Mouse (Mus musculus): Measurements from ENCODE around the gene Alk. TPM values are rescaled to one million over a fixed set of nuclear protein-coding genes. Genes with fewer than 3 reads are reported as not detected.
"Not testable (repeated sequence)": the region's sequence is repeated elsewhere in the genome, so short reads cannot be mapped to it uniquely, and the experiment has no call there.

Gene Alk
- polyA plus RNA-seq, 1 experiment, result not detected

GRCm38 (mm10) chr17:72510746-72511145 is 93.7 kb downstream of the Alk start:
- H3ac ChIP-seq (ENCODE audit: control insufficient read depth, insufficient read length, low read depth), result no peak overlapping the region
- no peaks in the 10 kb centered on the region for H3K79me2 ChIP-seq (ENCODE audit: control insufficient read depth, insufficient read depth)
- H3K36me3 ChIP-seq (ENCODE audit: control insufficient read depth, insufficient read depth), result no peaks in the 10 kb centered on the region
- no peaks in the 10 kb centered on the region for H3K27me3 ChIP-seq (ENCODE audit: control insufficient read depth, insufficient read depth, insufficient read length)
- H3K79me3 ChIP-seq (ENCODE audit: low read depth), result no peaks in the 10 kb centered on the region
- TF ChIP-seq MYOD1 (IDR thresholded peaks at IDR 0.05; ENCODE audit: control insufficient read depth, insufficient read length, low read depth) (no peak), MAX (IDR thresholded peaks at IDR 0.05) (no peak), MYOG (IDR thresholded peaks at IDR 0.05; ENCODE audit: control insufficient read depth, extremely low read depth, insufficient read length) (no peak), CEBPB (IDR thresholded peaks at IDR 0.05; ENCODE audit: low read depth) (no peak), USF1 (IDR thresholded peaks at IDR 0.05; ENCODE audit: low read depth) (no peak), FOSL1 (IDR thresholded peaks at IDR 0.05; ENCODE audit: insufficient read depth, low read length, poor library complexity, severe bottlenecking) (no peak), CTCF (IDR thresholded peaks at IDR 0.05; ENCODE audit: control insufficient read depth, insufficient read depth, insufficient read length) (no peak)
- H3K4me3 ChIP-seq (ENCODE audit: insufficient read depth, poor library complexity, severe bottlenecking), result no peak overlapping the region

- Histone ChIP-seq H3K27me3 (ENCODE audit: control insufficient read depth, insufficient read depth, insufficient read length) (no peaks in the 10 kb centered on the region), H3K79me2 (ENCODE audit: control insufficient read depth, insufficient read depth) (no peaks in the 10 kb centered on the region), H3ac (ENCODE audit: control insufficient read depth, insufficient read length, low read depth) (no peak overlapping the region), H3K4me3 (ENCODE audit: insufficient read depth, poor library complexity, severe bottlenecking) (no peak overlapping the region), H3K79me3 (ENCODE audit: low read depth) (no peaks in the 10 kb centered on the region), H3K36me3 (ENCODE audit: control insufficient read depth, insufficient read depth) (no peaks in the 10 kb centered on the region)
- no peak for TF ChIP-seq FOSL1 (IDR thresholded peaks at IDR 0.05; ENCODE audit: insufficient read depth, low read length, poor library complexity, severe bottlenecking)
Observed at GRCm38 (mm10) chr17:72508678-72509394, 95.6 kb downstream of the Alk start.

DNA sequence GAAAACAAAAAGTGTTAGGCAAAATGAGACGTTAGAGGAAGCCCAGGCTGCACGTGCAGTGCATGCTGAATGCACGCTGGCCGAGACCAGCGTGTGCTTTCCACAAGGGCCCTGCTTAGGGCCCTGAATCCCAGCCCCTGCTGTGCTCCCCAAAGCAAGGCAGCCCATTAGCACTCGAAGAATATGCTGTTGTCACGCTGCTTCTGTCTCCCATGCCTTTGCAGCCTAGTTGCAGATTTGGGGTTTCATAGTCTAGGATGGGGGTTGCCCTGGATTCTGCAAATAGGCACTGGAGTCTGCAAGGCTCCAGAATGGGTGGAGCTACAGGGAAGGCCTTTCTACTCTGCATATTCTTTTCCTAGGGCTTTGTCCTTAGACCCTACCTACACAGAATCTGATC is 99.2 kb downstream of the Alk start:
- Histone ChIP-seq H3K36me3 (ENCODE audit: control insufficient read depth, insufficient read depth) (no peaks in the 10 kb centered on the region), H3K79me3 (ENCODE audit: low read depth) (no peaks in the 10 kb centered on the region), H3K4me3 (ENCODE audit: insufficient read depth, poor library complexity, severe bottlenecking) (no peak overlapping the region), H3ac (ENCODE audit: control insufficient read depth, insufficient read length, low read depth) (no peak overlapping the region), H3K79me2 (ENCODE audit: control insufficient read depth, insufficient read depth) (no peaks in the 10 kb centered on the region), H3K27me3 (ENCODE audit: control insufficient read depth, insufficient read depth, insufficient read length) (no peaks in the 10 kb centered on the region)
- no peak for TF ChIP-seq MAX (IDR thresholded peaks at IDR 0.05)
- no peak for TF ChIP-seq FOSL1 (IDR thresholded peaks at IDR 0.05; ENCODE audit: insufficient read depth, low read length, poor library complexity, severe bottlenecking)
- TF ChIP-seq MYOG (IDR thresholded peaks at IDR 0.05; ENCODE audit: control insufficient read depth, extremely low read depth, insufficient read length), result no peak
- no peak for TF ChIP-seq USF1 (IDR thresholded peaks at IDR 0.05; ENCODE audit: low read depth)
- no peak for TF ChIP-seq CEBPB (IDR thresholded peaks at IDR 0.05; ENCODE audit: low read depth)
- no peak for TF ChIP-seq CTCF (IDR thresholded peaks at IDR 0.05; ENCODE audit: control insufficient read depth, insufficient read depth, insufficient read length)
- TF ChIP-seq MYOD1 (IDR thresholded peaks at IDR 0.05; ENCODE audit: control insufficient read depth, insufficient read length, low read depth), result no peak

DNA sequence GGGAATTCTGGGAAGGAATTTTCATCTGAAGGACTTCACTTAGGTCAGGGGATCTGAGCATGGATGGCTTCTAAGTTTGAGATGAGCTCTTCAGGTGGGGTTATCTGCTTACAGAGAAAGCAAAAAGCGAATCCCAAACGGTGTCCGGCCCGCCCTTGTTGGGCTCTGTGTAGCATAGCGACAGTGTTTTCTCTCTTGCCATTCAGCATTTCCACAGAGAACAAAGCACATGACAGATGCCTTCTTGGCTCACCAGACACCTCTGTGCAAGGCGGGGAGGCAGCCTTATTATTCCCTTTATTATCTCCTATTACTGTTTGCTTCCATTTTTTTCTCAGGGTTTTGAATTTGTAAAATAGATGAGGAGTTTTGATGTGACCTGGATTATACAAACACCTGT is 99.8 kb downstream of the Alk start:
- Histone ChIP-seq H3K79me3 (ENCODE audit: low read depth) (no peaks in the 10 kb centered on the region), H3K27me3 (ENCODE audit: control insufficient read depth, insufficient read depth, insufficient read length) (no peaks in the 10 kb centered on the region), H3K79me2 (ENCODE audit: control insufficient read depth, insufficient read depth) (no peaks in the 10 kb centered on the region), H3K4me3 (ENCODE audit: insufficient read depth, poor library complexity, severe bottlenecking) (no peak overlapping the region), H3ac (ENCODE audit: control insufficient read depth, insufficient read length, low read depth) (no peak overlapping the region), H3K36me3 (ENCODE audit: control insufficient read depth, insufficient read depth) (no peaks in the 10 kb centered on the region)
- TF ChIP-seq FOSL1 (IDR thresholded peaks at IDR 0.05; ENCODE audit: insufficient read depth, low read length, poor library complexity, severe bottlenecking) (no peak), MYOD1 (IDR thresholded peaks at IDR 0.05; ENCODE audit: control insufficient read depth, insufficient read length, low read depth) (no peak), CEBPB (IDR thresholded peaks at IDR 0.05; ENCODE audit: low read depth) (no peak), CTCF (IDR thresholded peaks at IDR 0.05; ENCODE audit: control insufficient read depth, insufficient read depth, insufficient read length) (no peak), MYOG (IDR thresholded peaks at IDR 0.05; ENCODE audit: control insufficient read depth, extremely low read depth, insufficient read length) (no peak), MAX (IDR thresholded peaks at IDR 0.05) (no peak), USF1 (IDR thresholded peaks at IDR 0.05; ENCODE audit: low read depth) (no peak)

DNA sequence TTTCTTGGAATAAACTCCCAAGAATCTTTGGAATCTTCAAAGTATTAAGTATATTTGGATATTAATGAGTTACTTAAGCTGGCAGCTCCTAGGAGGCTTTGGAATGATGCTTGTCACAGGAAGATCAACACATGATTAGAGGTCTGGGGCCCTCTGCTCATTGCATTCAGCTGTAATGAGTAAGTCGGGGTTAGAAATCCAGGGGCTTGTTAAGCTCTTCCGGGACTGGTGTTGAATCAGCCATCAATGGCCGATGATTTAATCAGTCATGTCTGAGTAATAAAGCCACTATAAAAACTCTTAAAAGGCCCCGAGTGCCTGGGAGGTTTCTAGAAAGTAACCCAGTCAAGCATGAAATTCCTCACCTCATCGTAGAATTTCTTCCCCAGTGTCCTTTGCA is 109.0 kb downstream of the Alk start:
- H3K27me3 ChIP-seq (ENCODE audit: control insufficient read depth, insufficient read depth, insufficient read length), result no peaks in the 10 kb centered on the region

GRCm38 (mm10) chr17:72485623-72486022 is 118.8 kb downstream of the Alk start:
- Histone ChIP-seq H3K4me3 (ENCODE audit: insufficient read depth, poor library complexity, severe bottlenecking) (no peak overlapping the region), H3K79me3 (ENCODE audit: low read depth) (no peaks in the 10 kb centered on the region), H3K79me2 (ENCODE audit: control insufficient read depth, insufficient read depth) (no peaks in the 10 kb centered on the region), H3ac (ENCODE audit: control insufficient read depth, insufficient read length, low read depth) (no peak overlapping the region), H3K36me3 (ENCODE audit: control insufficient read depth, insufficient read depth) (no peaks in the 10 kb centered on the region), H3K27me3 (ENCODE audit: control insufficient read depth, insufficient read depth, insufficient read length) (no peaks in the 10 kb centered on the region)
- TF ChIP-seq FOSL1 (IDR thresholded peaks at IDR 0.05; ENCODE audit: insufficient read depth, low read length, poor library complexity, severe bottlenecking), result no peak
- no peak for TF ChIP-seq MAX (IDR thresholded peaks at IDR 0.05)
- no peak for TF ChIP-seq CEBPB (IDR thresholded peaks at IDR 0.05; ENCODE audit: low read depth)
- TF ChIP-seq MYOD1 (IDR thresholded peaks at IDR 0.05; ENCODE audit: control insufficient read depth, insufficient read length, low read depth), result no peak
- no peak for TF ChIP-seq MYOG (IDR thresholded peaks at IDR 0.05; ENCODE audit: control insufficient read depth, extremely low read depth, insufficient read length)
- no peak for TF ChIP-seq CTCF (IDR thresholded peaks at IDR 0.05; ENCODE audit: control insufficient read depth, insufficient read depth, insufficient read length)

More for the DNA sequence above, 109.0 kb downstream of the Alk start:
- H3K36me3 ChIP-seq (ENCODE audit: control insufficient read depth, insufficient read depth), result no peaks in the 10 kb centered on the region
- no peaks in the 10 kb centered on the region for H3K79me3 ChIP-seq (ENCODE audit: low read depth)
- H3K4me3 ChIP-seq (ENCODE audit: insufficient read depth, poor library complexity, severe bottlenecking), result no peak overlapping the region
- H3K79me2 ChIP-seq (ENCODE audit: control insufficient read depth, insufficient read depth), result no peaks in the 10 kb centered on the region
- H3ac ChIP-seq (ENCODE audit: control insufficient read depth, insufficient read length, low read depth), result no peak overlapping the region
- no peak for TF ChIP-seq MYOG (IDR thresholded peaks at IDR 0.05; ENCODE audit: control insufficient read depth, extremely low read depth, insufficient read length)
- no peak for TF ChIP-seq CTCF (IDR thresholded peaks at IDR 0.05; ENCODE audit: control insufficient read depth, insufficient read depth, insufficient read length)
- no peak for TF ChIP-seq CEBPB (IDR thresholded peaks at IDR 0.05; ENCODE audit: low read depth)
- TF ChIP-seq FOSL1 (IDR thresholded peaks at IDR 0.05; ENCODE audit: insufficient read depth, low read length, poor library complexity, severe bottlenecking), result no peak
- TF ChIP-seq USF1 (IDR thresholded peaks at IDR 0.05; ENCODE audit: low read depth), result no peak
- TF ChIP-seq MAX (IDR thresholded peaks at IDR 0.05), result no peak
- no peak for TF ChIP-seq MYOD1 (IDR thresholded peaks at IDR 0.05; ENCODE audit: control insufficient read depth, insufficient read length, low read depth)

DNA sequence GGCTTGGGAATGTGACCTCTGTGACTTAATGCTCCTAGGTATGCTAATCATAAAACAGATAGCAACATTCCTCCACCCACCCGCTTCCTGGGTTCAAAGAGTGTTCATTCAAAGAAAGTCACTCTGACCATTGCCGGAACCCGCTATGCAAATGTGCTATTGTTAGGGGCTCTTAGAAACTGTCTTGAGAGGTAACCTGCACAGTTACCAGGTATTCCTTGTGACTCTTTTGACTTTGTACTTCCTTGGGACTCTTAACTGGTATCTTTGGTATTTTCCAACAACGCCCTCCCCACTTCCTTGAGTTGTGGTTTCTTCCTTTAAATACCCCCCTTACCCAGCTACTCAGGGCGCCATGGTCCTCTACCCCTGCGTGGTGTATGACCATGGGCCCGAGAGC is 125.2 kb downstream of the Alk start:
- not testable (repeated sequence) for H3K79me3 ChIP-seq (ENCODE audit: low read depth); H3K4me3 ChIP-seq (ENCODE audit: insufficient read depth, poor library complexity, severe bottlenecking); H3K79me2 ChIP-seq (ENCODE audit: control insufficient read depth, insufficient read depth); H3K36me3 ChIP-seq (ENCODE audit: control insufficient read depth, insufficient read depth); H3K27me3 ChIP-seq (ENCODE audit: control insufficient read depth, insufficient read depth, insufficient read length); H3ac ChIP-seq (ENCODE audit: control insufficient read depth, insufficient read length, low read depth)

All from C2C12 (cell line).